Mouse (Mus musculus) gastrocnemius, adult 8-10 months (tissue): ENCODE results near the gene Dppa3. TPM values are rescaled to one million over a fixed set of nuclear protein-coding genes. Genes with fewer than 3 reads are reported as not detected.

Source experiments
- DNase-seq, 2 experiments: peaks; one replicate each; pipeline ENCODE4 v3.0.0; 2022; ENCODE audit warnings: low spot score in 2 of 2
- total RNA-seq, 4 experiments: library from RNA; stranded (reverse); gene quantifications; 2 replicates each; pipeline ENCODE4 v1.2.4; 2022

Gene Dppa3
- total RNA-seq: not detected

- DNase-seq: no peak
Observed at GRCm38 (mm10) chr6:122626110-122626509, at the start of gene Dppa3. TSS of gene Dppa3 (plus strand) at chr6:122626410.

GRCm38 (mm10) chr6:122577030-122577429 lies 49.2 kb upstream of the Dppa3 start:
- no peak for DNase-seq

GRCm38 (mm10) chr6:122579086-122579485 lies 47.1 kb upstream of the Dppa3 start:
- DNase-seq: no peak

GRCm38 (mm10) chr6:122591027-122591758 lies 35.0 kb upstream of the Dppa3 start:
- DNase-seq: no peak

GRCm38 (mm10) chr6:122592905-122593304 lies 33.3 kb upstream of the Dppa3 start:
- DNase-seq: no peak

GRCm38 (mm10) chr6:122595637-122596036 lies 30.6 kb upstream of the Dppa3 start:
- no peak for DNase-seq

GRCm38 (mm10) chr6:122596608-122597007 lies 29.6 kb upstream of the Dppa3 start:
- DNase-seq: no peak

GRCm38 (mm10) chr6:122598014-122598413 lies 28.2 kb upstream of the Dppa3 start:
- DNase-seq: no peak

- DNase-seq: no peak
Observed at GRCm38 (mm10) chr6:122598436-122598835, 27.8 kb upstream of the Dppa3 start.

GRCm38 (mm10) chr6:122599054-122599737 lies 27.0 kb upstream of the Dppa3 start:
- no peak for DNase-seq

GRCm38 (mm10) chr6:122600066-122600646 lies 26.1 kb upstream of the Dppa3 start:
- DNase-seq: no peak

GRCm38 (mm10) chr6:122601031-122601430 lies 25.2 kb upstream of the Dppa3 start:
- DNase-seq: no peak

GRCm38 (mm10) chr6:122601615-122602014 lies 24.6 kb upstream of the Dppa3 start:
- DNase-seq: no peak

- peak; percentile 56 to 59 for DNase-seq
Observed at GRCm38 (mm10) chr6:122602242-122602991, 23.8 kb upstream of the Dppa3 start, which contains the start of gene Apobec1. TSS of gene Apobec1 (minus strand) at chr6:122602444.

GRCm38 (mm10) chr6:122602992-122603322 lies 23.3 kb upstream of the Dppa3 start:
- no peak for DNase-seq

GRCm38 (mm10) chr6:122604260-122604659 lies 21.9 kb upstream of the Dppa3 start:
- no peak for DNase-seq

GRCm38 (mm10) chr6:122605483-122605882 lies 20.7 kb upstream of the Dppa3 start:
- no peak for DNase-seq

- DNase-seq: no peak
Observed at GRCm38 (mm10) chr6:122606661-122607060, 19.5 kb upstream of the Dppa3 start.

- DNase-seq: no peak
Observed at GRCm38 (mm10) chr6:122607700-122608099, 18.5 kb upstream of the Dppa3 start.

- no peak for DNase-seq
Observed at GRCm38 (mm10) chr6:122608434-122609376, 17.5 kb upstream of the Dppa3 start.

- no peak for DNase-seq
Observed at GRCm38 (mm10) chr6:122609377-122609728, 16.9 kb upstream of the Dppa3 start.
